Mouse (Mus musculus) megakaryocyte, embryonic 14.5 days (primary cell): ENCODE measurements around the gene Zfp423.

Source experiments
- FLI1 ChIP-seq: IDR thresholded peaks from 2 replicates; pipeline ENCODE4 v1.6.1; 2012; ENCODE audit warnings: low read length, inconsistent platforms, mixed read lengths
- GATA1 ChIP-seq: IDR thresholded peaks from 3 replicates; pipeline ENCODE4 v1.6.1; 2012; ENCODE audit warnings: mixed read lengths, low read length, inconsistent platforms, borderline replicate concordance

GRCm38 (mm10) chr8:87675411-87675810 is 284.0 kb downstream of the Zfp423 start:
- TF ChIP-seq GATA1 (no peak), FLI1 (no peak)
